Mouse (Mus musculus) E14TG2a.4 (cell line): ENCODE data around the gene Epha4.
A peak's percentile ranks its signal among the peaks of the same experiment; 100 is the strongest.

ENCODE experiments used
- CTCF ChIP-seq: conservative IDR thresholded peaks from 2 replicates; pipeline ENCODE4 v1.5.1; 2014; ENCODE audit warnings: low read length
- NANOG ChIP-seq: IDR thresholded peaks from 2 replicates; pipeline ENCODE4 v1.6.1; 2014; ENCODE audit warnings: borderline replicate concordance, low read length, mixed read lengths
- POU5F1 ChIP-seq: IDR thresholded peaks from 2 replicates; pipeline ENCODE4 v1.6.1; 2014; ENCODE audit warnings: low read length, borderline replicate concordance

GRCm38 (mm10) chr1:77516203-77516991 lies 1.5 kb upstream of the Epha4 start:
- TF ChIP-seq CTCF (peak; percentile 74), NANOG (no peak), POU5F1 (no peak)
